Mouse (Mus musculus) olfactory bulb, adult 2 months (tissue): ENCODE data around the gene Cnpy2. TPM values are rescaled to one million over a fixed set of nuclear protein-coding genes. Genes with fewer than 3 reads are reported as not detected.
"Not testable (repeated sequence)": the region's sequence is repeated elsewhere in the genome, so short reads cannot be mapped to it uniquely, and the experiment has no call there.

Source experiments
- H3K27ac ChIP-seq: fragments of 200-500 bp; 2 replicates; pipeline ENCODE4 v1.5.1; 2012; ENCODE audit warnings: low read depth, low read length; ENCODE audit not compliant: insufficient read depth
- H3K4me1 ChIP-seq: fragments of 200-500 bp; 2 replicates; pipeline ENCODE4 v1.6.1; 2012; ENCODE audit warnings: low read length; ENCODE audit not compliant: control insufficient read depth, insufficient read depth
- H3K4me3 ChIP-seq: fragments of 200-500 bp; 2 replicates; pipeline ENCODE4 v1.5.1; 2012; ENCODE audit warnings: mild to moderate bottlenecking, low read depth, low read length, moderate library complexity; ENCODE audit not compliant: insufficient read depth
- CTCF ChIP-seq: fragments of 200-500 bp; IDR thresholded peaks from 2 replicates; pipeline ENCODE4 v1.5.1; 2012; ENCODE audit warnings: low read depth, mild to moderate bottlenecking, low read length, moderate library complexity; ENCODE audit not compliant: insufficient read depth
- POLR2A ChIP-seq: fragments of 200-500 bp; IDR thresholded peaks from 2 replicates; pipeline ENCODE4 v1.6.1; 2012; ENCODE audit warnings: mild to moderate bottlenecking, low read depth, low read length, moderate library complexity; ENCODE audit not compliant: insufficient read depth
- WGBS: fragments of 180-500 bp; shearing (Covaris S2); methylation state at CpG from one replicate; pipeline ENCODE4 v1.1.7; 2018; 5-methylcytosine and 5-hydroxymethylcytosine counted together
- polyA plus RNA-seq: library from polyadenylated mRNA; stranded (reverse); fragments of >200 nt; gene quantifications from 2 replicates; pipeline ENCODE4 v1.2.4, GENCODE M21; 2012; ENCODE audit warnings: low replicate concordance; ENCODE audit not compliant: missing spikeins, insufficient read depth, insufficient read length

The Cnpy2 gene
- polyA plus RNA-seq, 1 experiment, result not detected

DNA sequence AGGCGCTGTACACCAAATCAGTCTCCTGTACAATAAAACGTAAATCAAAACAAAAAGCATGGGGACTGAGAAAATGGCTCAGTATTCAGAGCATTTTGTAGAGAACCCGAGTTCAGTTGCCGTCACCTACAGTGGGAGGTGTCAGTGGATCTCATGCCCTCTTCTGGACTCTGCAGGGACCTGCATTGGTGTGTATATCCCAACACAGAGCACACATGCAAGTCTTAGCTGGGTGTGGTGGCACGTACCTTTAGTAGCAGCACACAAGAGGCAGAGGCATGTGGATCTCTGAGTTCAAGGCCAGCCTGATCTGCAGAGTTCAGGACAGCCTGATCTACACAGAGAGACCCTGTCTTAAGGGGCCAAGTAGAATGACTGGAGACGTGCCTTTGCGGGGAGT, 12.6 kb upstream of the Cnpy2 start:
- H3K4me1 ChIP-seq, result peaks cover 4% of the 10 kb centered on the region; the same call in 1 of the 2 replicates
- H3K4me3 ChIP-seq, result no peak overlapping the region
- TF ChIP-seq CTCF, result no peak
- no peak overlapping the region for H3K27ac ChIP-seq
- 88% methylated on average over 7 of the region's 7 CpGs for WGBS

DNA sequence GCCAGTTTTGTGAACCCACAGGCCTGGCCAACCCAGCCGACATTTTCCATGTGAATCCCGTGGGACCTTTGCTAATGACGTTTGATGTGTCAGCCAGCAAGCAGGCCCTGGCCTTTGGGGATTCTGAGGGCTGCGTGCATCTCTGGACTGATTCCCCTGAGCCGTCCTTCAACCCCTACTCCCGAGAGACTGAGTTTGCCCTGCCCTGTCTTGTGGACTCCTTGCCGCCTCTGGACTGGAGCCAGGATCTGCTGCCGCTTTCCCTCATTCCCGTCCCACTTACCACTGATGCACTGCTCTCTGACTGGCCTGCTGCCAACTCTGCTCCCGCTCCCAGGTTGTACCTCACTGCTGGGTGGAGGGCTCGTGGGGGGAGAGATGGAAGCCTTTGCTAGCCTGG, 12.1 kb upstream of the Cnpy2 start:
- Histone ChIP-seq H3K4me1 (peaks cover 4% of the 10 kb centered on the region; the same call in 1 of the 2 replicates), H3K27ac (no peak overlapping the region), H3K4me3 (no peak overlapping the region)
- 28% methylated on average over 11 of the region's 11 CpGs for WGBS
- TF ChIP-seq POLR2A (no peak), CTCF (no peak)

DNA sequence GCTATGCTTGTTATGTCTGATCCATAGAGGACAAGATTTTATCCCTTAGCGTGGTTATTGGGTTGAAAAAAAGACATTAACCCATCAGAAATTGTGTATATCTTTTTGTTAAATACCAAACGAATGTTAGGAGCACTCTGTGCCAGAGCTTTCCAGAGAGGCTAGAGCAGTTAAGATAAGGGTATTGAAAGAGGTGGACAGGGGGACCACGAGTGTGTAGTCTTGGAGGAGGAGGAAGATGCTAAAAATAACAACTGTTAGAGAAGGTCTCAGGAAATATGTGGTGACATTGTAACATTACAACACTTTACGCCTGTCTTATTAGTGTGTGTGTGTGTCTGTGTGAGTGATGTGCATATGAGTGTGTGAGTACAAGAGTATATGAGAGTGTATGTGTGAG, 11.4 kb upstream of the Cnpy2 start:
- no peak overlapping the region for H3K4me3 ChIP-seq
- 71% methylated on average over 4 of the region's 4 CpGs for WGBS
- no peak overlapping the region for H3K27ac ChIP-seq
- peaks cover 4% of the 10 kb centered on the region; the same call in 1 of the 2 replicates for H3K4me1 ChIP-seq
- TF ChIP-seq POLR2A (no peak), CTCF (no peak)

DNA sequence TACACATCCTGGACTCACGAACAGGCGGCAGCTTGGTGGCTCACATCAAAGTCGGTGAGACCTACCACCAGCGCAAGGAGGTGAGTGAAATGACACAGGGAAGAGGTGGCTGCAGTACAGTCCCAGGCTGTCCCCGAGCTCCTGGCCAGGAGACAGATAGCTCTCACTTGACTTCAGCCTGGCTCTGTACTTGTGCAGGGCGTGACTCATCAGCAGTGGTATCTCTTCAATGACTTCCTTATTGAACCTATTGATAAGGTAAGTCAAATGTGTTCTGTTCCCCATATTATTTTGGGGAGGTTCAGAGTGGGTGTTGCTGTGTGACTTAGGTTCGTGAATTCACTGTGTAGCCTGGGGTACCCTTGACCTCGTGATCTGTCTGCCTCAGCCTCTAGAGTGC, 6.7 kb upstream of the Cnpy2 start:
- WGBS, result 95% methylated on average over 8 of the region's 8 CpGs
- Histone ChIP-seq H3K4me1 (no peaks in the 10 kb centered on the region), H3K4me3 (no peak overlapping the region), H3K27ac (no peak overlapping the region)
- TF ChIP-seq POLR2A, result no peak
- TF ChIP-seq CTCF, result no peak

- no peak overlapping the region; the same call in 1 of the 2 replicates for H3K4me3 ChIP-seq
- TF ChIP-seq POLR2A (no peak), CTCF (no peak)
- peaks cover 14% of the 10 kb centered on the region for H3K4me1 ChIP-seq
- H3K27ac ChIP-seq, result no peak overlapping the region
- 55% methylated on average over 12 of the region's 12 CpGs for WGBS
Measured at GRCm38 (mm10) chr10:128321641-128322040, 618 bp upstream of the Cnpy2 start.

DNA sequence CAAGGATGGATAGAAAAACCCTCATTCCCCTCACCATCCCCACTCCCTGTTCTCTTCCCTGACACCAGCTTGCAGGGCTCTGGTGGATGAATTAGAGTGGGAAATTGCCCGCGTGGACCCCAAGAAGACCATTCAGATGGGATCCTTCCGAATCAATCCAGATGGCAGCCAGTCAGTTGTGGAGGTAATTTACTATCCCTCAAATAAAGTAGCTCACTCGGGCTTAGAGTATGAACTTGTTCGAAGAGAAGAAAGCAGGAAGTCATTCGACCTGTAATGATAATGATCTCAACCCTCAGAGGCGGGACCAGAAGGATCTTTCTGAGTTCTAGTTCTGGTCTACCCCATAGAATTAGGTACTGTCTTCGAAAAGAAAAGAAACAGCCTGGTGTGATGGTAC, 1.3 kb downstream of the Cnpy2 start:
- TF ChIP-seq CTCF, result no peak
- no peak for TF ChIP-seq POLR2A
- no peak overlapping the region for H3K27ac ChIP-seq
- H3K4me1 ChIP-seq, result peaks cover 15% of the 10 kb centered on the region
- H3K4me3 ChIP-seq, result peak overlapping the region; percentile 77
- WGBS, result 83% methylated on average over 8 of the region's 8 CpGs

- no peak overlapping the region for H3K4me3 ChIP-seq
- TF ChIP-seq POLR2A (no peak), CTCF (no peak)
- H3K4me1 ChIP-seq, result peaks cover 11% of the 10 kb centered on the region
- 58% methylated on average over 8 of the region's 8 CpGs for WGBS
- no peak overlapping the region for H3K27ac ChIP-seq
Measured at GRCm38 (mm10) chr10:128326825-128327224, 4.6 kb downstream of the Cnpy2 start.

DNA sequence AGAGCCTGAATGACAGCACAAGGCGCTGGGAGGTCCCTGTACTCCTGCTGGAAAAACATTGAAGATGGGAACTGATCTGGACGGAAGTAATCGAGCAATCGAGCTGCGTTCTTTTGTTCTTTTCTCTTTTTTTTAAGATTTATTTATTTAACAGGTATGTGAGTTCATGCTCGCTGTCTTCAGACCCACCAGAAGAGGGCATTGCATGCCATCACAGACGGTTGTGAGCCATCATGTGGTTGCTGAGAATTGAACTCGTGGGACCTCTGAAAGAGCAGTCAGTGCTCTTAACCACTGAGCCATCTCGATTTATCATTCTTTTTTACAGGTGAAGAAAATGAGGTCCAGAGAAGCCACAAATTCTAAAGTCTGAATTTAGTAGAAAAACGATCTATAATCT, 5.4 kb downstream of the Cnpy2 start:
- Histone ChIP-seq H3K27ac (no peak overlapping the region), H3K4me3 (no peak overlapping the region), H3K4me1 (peaks cover 11% of the 10 kb centered on the region)
- WGBS, result 78% methylated on average over 10 of the region's 10 CpGs
- TF ChIP-seq CTCF (no peak), POLR2A (no peak)

GRCm38 (mm10) chr10:128332358-128333249, 10.3 kb downstream of the Cnpy2 start:
- WGBS, result 77% methylated on average over 6 of the region's 6 CpGs
- H3K27ac ChIP-seq, H3K4me3 ChIP-seq, H3K4me1 ChIP-seq: not testable (repeated sequence)

DNA sequence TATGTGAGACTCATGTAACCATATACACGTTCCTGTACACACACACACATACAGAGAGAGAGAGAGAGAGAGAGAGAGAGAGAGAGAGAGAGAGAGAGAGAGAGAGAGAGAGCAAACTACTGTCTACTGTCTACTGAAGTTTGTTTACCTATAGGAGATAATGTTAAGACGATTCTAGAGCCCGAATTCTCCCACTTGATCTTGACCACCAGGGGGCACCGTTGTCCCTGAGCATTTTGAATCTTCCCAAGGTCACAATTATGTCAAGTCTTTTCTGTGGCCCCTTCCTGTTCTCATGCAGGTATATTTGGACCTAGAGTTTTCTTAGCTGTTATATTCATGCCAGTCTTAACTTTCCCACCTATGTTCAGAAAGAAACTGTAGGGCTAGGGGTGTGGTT, 13.3 kb downstream of the Cnpy2 start:
- H3K4me3 ChIP-seq, result no peak overlapping the region
- 0 out of 2 replicates have a peak, but pooled peaks cover 3% of the 10 kb centered on the region for H3K4me1 ChIP-seq
- TF ChIP-seq CTCF (no peak), POLR2A (no peak)
- WGBS, result 0% methylated on average over 4 of the region's 4 CpGs
- H3K27ac ChIP-seq, result no peak overlapping the region; the same call in 1 of the 2 replicates
